Mouse (Mus musculus) left cerebral cortex, adult 18-20 months (tissue): Measurements from ENCODE around the gene Trp63. TPM values are rescaled to one million over a fixed set of nuclear protein-coding genes. Genes with fewer than 3 reads are reported as not detected.
"Not testable (repeated sequence)": the region's sequence is repeated elsewhere in the genome, so short reads cannot be mapped to it uniquely, and the experiment has no call there.

Experiments
- DNase-seq, 2 experiments: peaks; one replicate each; pipeline ENCODE4 v3.0.0; 2021 to 2022; ENCODE audit warnings: low spot score in 2 of 2, mixed read lengths in 1 of 2
- long read RNA-seq, 2 experiments: library from polyadenylated mRNA; stranded (forward); transcript quantifications; one replicate each; pipeline ENCODE4 v2.0.0; 2021
- total RNA-seq, 2 experiments: library from RNA; stranded (reverse); gene quantifications; 2 replicates each; pipeline ENCODE4 v1.2.3; 2021

Trp63 gene
- under 1 TPM; 0.49 to 0.84 TPM for total RNA-seq
- long read RNA-seq, experiment 1, partial matches to known transcripts = 1 of 2 reads
- long read RNA-seq, experiment 1, other reads (novel, unspliced or antisense) = 1 of 2 reads
- long read RNA-seq, experiment 2 = 0 reads

DNA sequence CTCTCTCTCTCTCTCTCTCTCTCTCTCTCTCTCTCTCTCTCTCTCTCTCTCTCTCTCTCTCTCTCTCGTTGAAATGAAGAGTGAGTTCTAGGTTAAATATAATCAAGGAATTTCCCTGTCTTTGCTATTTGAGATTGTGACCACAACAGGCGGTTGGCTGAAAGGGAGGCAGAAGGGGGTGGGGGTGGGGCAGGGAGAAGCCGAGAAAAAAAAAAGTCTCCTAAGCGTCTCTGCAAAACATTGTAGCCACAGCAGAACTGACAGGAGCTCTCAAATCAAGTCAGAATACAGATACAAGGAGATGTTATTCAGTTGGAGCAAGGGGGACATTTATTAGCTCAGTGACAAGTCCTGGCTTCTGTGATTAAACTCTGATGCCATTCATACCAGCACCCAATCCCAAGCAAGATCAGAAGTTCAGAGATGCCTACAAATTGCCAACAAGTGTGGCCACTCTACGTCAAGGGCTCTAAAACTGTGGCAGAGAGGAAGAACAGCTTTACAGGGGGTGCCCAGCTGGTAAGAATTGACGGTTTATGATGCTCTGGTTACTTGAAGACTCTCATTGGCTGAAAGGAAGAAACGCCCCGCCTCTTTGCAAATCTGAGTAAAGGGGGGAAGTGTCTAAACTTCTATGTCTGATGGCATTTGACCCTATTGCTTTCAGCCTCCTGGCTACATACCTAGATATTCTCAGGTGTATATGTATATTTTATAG is at the start of gene Trp63:
Gene Trp63 (plus strand): TSS at position 233 of the 718 bp plus-strand sequence.
- DNase-seq = no peak

DNA sequence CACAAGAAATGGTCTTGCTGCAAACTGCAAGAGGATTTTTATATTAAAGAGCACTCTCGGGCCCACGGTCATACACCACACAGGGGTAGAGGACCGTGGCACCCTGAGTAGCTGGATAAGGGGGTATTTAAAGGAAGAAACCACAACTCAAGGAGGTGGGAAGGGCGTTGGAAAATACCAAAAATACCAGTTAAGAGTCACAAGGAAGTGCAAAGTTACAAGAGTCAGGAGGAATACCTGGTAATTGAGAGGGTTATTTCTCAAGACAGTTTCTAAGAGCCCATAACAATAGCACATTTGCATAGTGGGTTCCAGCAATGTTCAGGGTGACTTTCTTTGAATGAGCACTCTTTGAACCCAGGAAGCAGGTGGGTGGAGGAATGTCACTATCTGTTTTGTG is 38.8 kb upstream of the Trp63 start:
- not testable (repeated sequence) for DNase-seq

- DNase-seq = no peak
Measured at GRCm38 (mm10) chr16:25660510-25661235, 22.9 kb upstream of the Trp63 start.

DNA sequence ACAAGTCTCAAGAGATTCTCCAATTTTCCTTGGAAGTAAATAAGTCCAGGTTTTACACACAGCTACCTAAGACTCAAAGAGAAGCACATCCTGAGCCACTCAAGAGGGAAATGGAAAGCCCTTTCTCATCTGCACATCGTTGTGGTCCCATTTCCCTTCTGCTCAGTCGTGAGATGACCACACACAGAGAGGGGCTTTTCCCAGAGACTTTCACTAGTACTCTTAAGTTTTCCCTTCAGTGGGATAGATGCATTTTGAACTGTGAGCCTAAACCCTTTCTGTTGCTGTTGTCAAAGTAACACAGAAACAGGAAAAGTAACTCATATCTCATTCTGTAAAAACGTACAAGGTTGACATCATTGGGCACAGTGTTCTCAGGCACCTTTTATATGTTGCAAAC is 20.4 kb upstream of the Trp63 start:
- DNase-seq = no peak

DNA sequence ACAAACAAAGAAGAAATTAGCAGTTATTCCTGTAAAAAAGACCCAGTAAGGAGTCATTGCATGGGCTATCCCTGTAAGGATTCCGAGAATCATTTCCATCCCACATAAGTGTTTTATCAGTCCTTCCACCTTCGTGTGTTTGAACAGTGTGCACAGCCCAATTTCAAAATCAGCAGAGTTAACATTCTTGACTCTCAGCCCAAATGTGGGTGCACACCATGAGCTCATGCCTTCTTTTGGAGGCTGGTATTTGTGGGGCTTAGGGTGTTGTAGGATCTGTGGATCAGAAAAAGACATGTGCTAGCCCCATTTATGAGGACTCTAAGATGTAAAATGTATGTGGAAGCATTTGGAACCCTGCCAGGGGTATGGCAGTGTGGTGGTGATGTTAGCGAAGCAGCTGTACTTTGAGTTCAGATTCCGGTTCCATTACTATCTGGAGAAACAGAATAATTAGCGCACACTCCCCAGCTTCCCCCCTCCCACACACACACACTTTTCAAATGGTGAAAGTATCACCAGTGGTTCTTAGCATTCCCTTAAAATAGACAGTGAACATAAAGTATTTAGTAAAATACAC is 9.6 kb upstream of the Trp63 start:
- peak in 1 of 2 experiments; percentile 21 for DNase-seq

- peak in 1 of 2 experiments; percentile 18 for DNase-seq
Measured at GRCm38 (mm10) chr16:25680369-25680768, 3.2 kb upstream of the Trp63 start.

DNA sequence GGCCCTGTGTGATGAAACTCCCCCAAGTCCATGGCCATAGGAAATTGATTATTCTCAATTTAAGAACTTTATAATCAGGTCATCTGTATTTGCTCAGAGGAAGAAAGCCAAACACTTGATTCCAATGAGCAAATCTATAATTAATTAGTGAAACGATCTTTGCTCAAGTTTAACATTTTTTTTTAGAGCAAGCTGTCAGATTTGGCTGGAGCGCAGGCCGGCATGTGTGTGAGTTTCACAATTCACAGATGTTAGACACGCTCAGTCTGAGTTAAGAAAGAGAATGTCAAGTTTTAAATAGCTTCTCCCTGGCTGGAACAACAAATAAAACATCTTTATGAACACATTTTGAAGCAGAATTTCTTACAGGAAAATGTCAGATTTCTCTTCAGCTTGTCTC is 1.0 kb upstream of the Trp63 start:
- DNase-seq = peak in 1 of 2 experiments; percentile 6

DNA sequence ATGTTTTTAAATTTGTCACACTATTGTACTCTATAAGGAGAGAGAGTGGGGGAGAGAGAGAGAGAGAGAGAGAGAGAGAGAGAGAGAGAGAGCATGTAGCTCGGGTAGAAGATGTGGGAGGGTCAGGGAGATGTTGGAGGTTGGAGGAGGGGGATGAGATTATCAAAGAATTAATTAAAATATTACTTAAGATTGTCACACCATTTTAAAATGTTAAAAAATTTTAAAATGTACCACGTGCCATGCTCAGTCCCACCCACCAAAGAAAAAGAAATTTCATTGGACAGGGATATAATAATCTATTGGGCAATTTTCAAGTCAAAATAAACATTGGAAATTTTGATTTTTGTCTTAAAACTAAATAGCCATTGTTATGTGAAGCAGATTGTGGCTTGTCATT is 1.0 kb downstream of the Trp63 start:
- DNase-seq = no peak

- DNase-seq = no peak
Measured at GRCm38 (mm10) chr16:25690612-25691011, 7.0 kb downstream of the Trp63 start.

- no peak for DNase-seq
Measured at GRCm38 (mm10) chr16:25701252-25701651, 17.7 kb downstream of the Trp63 start.

DNA sequence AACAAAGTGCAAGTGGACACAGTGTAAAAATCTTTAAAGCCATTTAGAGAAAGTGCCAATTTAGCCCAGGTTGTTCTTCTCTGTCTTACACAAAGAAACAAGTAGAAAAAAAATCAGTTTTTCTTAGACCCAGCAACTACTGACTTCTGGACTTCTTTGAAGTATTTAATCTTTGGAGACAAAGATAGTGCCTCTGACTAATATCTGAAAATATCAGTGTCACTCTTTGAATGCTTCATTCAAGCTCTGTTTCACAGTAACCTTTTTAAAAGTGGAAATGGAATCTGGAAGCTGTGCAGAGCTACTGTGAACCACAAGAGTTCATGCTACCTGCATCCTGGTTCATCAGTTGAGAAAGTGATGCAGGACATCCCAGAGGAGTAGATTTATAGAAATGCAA is 22.7 kb downstream of the Trp63 start:
- DNase-seq = no peak

DNA sequence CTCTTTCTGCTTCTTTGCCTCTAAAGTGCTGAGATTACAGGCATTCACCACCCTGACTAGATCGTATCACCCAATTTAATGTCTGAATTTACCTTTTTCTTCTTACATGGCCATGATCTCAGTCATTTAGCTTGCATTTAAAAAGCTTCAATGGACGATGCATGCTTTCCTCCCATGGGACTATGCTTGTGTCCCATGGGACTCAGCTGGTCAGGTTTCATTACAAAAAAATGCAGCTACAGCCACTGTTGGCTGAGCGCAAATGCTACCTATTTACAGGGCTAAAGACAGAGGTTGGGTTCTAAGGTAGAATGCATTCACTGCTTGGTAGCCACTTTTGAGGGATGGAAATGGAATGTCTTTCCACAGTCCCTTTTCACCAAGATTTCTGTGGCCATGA is 32.2 kb downstream of the Trp63 start:
- no peak for DNase-seq

DNA sequence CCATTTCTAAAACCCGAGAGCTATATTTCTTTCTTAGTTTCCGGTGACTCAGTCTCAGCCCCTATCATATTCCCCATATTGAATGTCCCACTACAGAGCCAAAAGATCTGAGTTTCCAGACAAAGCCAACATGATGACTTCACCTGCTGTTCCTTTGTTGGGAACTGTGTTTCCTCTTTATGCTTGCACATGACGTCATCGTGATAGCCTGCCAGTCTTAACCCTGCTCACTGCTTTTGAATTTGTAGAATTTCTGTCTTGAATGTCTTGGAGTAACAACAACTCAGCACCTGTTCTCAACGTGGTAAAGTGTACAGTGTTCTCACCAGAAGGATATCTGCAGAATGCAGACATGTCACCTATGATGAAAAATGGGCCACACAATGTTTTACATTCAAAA is 39.6 kb downstream of the Trp63 start:
- no peak for DNase-seq

- no peak for DNase-seq
Measured at GRCm38 (mm10) chr16:25727001-25727400, 43.4 kb downstream of the Trp63 start.

- no peak for DNase-seq
Measured at GRCm38 (mm10) chr16:25727957-25728506, 44.5 kb downstream of the Trp63 start.

DNA sequence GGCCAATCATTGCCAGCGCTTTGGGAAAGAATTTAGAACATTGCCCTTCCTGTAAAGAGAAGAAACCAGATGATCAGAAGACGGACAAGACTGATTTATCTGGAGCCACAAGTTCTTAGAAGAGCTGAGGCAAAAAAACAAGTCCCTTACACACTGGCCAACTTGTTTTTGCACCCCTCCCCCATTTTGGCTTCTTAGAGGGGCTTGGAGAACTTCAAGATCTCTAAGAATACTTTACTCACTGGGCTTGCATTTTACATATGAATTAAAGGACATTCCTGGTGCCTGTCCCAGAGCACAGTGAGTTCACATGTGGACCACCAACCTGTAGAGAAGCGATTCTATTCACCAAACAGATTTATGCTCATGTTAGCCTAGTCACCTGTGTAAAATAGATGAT is 53.3 kb downstream of the Trp63 start:
- no peak for DNase-seq

DNA sequence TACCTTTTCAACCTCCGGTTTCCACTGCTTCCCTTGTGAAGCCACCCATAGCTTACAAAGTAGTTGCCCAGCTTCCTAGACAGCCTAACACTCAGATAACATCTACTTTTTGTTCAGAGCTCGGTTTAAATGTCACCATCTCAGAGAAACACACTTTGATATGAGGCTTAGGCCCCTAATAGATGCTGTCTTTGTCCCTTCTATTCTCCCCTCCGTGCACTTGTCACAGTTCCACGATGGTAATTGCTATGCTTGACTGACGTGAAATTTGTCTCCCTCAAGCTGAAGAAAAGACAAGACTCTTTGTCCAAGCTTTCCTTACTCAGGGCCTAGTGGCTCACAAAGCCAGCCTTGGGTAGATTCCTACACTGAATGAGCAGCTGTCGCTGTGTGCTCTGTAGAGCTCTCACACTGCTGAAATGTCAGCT is 54.1 kb downstream of the Trp63 start:
- no peak for DNase-seq

DNA sequence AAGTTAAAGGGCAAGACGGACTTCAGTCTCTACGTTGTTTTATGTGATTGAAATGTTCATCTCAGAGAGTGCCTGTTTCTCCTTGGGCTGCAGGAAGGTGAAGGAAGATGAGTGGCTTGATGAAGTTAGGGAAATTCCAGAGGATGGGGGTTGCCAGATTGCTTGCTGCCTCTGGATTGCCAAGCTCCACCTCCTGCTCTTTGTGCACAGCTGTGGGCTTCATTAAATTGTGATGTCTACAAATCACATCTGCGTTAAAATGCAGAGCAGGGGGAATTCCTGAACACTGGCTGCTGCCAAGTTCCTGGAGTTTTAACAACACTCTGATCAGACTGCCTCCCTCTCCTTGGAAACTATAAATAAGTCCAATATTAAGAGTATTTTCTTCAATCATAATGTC is 63.2 kb downstream of the Trp63 start:
- DNase-seq = no peak

DNA sequence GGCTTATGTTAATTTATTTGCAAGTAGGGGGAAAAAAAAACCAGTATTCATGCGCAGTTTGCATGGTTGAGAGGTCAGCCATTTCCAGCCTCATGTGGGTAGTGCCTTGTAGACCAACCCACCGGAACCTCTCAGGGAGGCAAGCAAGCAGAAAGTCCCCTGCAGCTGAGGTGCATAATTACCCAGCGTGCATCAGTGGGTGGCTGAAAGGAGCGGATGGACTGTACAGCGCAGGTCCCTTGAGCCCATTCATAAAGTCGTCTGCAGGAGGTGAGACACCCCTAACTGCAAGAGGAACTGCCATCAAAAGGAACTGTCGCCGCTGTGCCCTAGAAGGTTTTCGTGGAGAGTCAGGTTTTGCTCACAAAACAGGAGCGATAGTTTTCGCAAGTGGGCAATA is 68.3 kb downstream of the Trp63 start:
- DNase-seq = no peak

DNA sequence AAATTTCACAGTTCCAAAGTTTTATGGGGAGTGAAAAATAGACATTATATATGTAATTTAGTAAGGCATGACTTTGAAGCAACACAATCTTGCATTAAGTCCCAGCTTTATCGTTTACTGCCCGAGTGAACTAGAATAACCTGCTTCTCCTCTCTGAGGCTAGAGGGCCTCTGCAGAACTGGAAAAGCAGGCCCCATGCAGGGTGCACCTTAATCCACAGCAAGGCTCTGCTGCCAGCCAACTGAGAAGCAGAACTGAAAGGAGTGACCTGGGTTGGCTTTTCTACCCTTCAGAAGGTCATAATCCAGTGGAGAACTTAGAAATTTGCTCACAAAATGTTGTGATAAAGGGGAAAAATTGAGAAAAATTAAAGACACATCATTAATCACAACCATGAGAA is 74.5 kb downstream of the Trp63 start:
- DNase-seq = no peak

DNA sequence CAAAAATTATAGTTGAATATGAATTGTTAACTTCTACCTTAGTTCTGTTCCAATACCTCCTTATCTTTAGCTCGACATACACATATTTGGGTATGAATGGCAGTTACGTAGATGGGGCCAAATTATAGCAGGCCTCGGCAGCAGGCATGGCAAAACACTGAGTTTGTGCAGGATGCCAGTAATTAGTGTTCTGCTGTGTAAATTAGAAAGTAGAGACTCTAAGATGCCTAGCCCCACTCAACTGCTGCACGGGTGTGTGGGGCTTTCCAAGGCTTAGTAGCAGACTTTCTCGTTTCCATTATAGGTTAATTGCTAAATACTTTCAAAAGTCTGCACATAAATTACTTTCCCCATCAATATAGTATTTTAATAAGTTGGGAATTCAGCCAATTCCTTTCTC is 82.0 kb downstream of the Trp63 start:
- DNase-seq = no peak

- DNase-seq = no peak
Measured at GRCm38 (mm10) chr16:25774611-25775010, 91.0 kb downstream of the Trp63 start.
